Mouse (Mus musculus) myocyte (in vitro differentiated cells): ENCODE data around the gene Fign. TPM values are rescaled to one million over a fixed set of nuclear protein-coding genes. Genes with fewer than 3 reads are reported as not detected.

ENCODE experiments used
- H3K27me3 ChIP-seq: one replicate; pipeline ENCODE4 v1.6.1; 2011; ENCODE audit not compliant: control insufficient read depth, insufficient read depth, insufficient read length
- H3K36me3 ChIP-seq: one replicate; pipeline ENCODE4 v1.6.1; 2011; ENCODE audit not compliant: control insufficient read depth, insufficient read depth
- H3K4me2 ChIP-seq: one replicate; pipeline ENCODE4 v1.6.1; 2011; ENCODE audit warnings: low read depth, control low read depth
- H3K4me3 ChIP-seq: one replicate; pipeline ENCODE4 v1.5.1; 2011; ENCODE audit warnings: mild to moderate bottlenecking, control low read depth, moderate library complexity
- H3K79me2 ChIP-seq: one replicate; pipeline ENCODE4 v1.6.1; 2011; ENCODE audit not compliant: control insufficient read depth, insufficient read depth
- H3ac ChIP-seq: one replicate; pipeline ENCODE4 v1.6.1; 2011; ENCODE audit not compliant: control insufficient read depth, insufficient read length
- CEBPB ChIP-seq: IDR thresholded peaks from 2 replicates; pipeline ENCODE4 v1.6.1; 2011; ENCODE audit warnings: mild to moderate bottlenecking, moderate library complexity; ENCODE audit not compliant: poor library complexity, insufficient read depth, severe bottlenecking
- E2F4 ChIP-seq: IDR thresholded peaks from one replicate; pipeline ENCODE4 v1.6.1; 2011; ENCODE audit warnings: mild to moderate bottlenecking, control low read depth, moderate library complexity; ENCODE audit not compliant: insufficient read depth
- MAX ChIP-seq: IDR thresholded peaks from one replicate; pipeline ENCODE4 v1.6.1; 2011; ENCODE audit warnings: low read depth, mild to moderate bottlenecking, control low read depth
- MYOD1 ChIP-seq, 3 experiments: IDR thresholded peaks; one replicate each; pipeline ENCODE4 v1.6.1; 2011; ENCODE audit warnings: control low read depth in 2 of 3, low read depth in 2 of 3, mild to moderate bottlenecking in 2 of 3, moderate library complexity in 1 of 3; ENCODE audit not compliant: insufficient read length in 2 of 3, control insufficient read depth in 1 of 3
- MYOG ChIP-seq, 3 experiments: IDR thresholded peaks; one replicate each; pipeline ENCODE4 v1.6.1; 2011; ENCODE audit warnings: control low read depth in 2 of 3, low read depth in 2 of 3, mild to moderate bottlenecking in 2 of 3; ENCODE audit not compliant: insufficient read length in 2 of 3, control insufficient read depth in 1 of 3, insufficient read depth in 1 of 3
- POLR2A ChIP-seq: IDR thresholded peaks from one replicate; pipeline ENCODE4 v1.6.1; 2011; ENCODE audit warnings: low read depth, mild to moderate bottlenecking, control low read depth, moderate library complexity; ENCODE audit not compliant: insufficient read length
- POLR2AphosphoS2 ChIP-seq: IDR thresholded peaks from one replicate; pipeline ENCODE4 v1.6.1; 2011; ENCODE audit warnings: low read depth, control low read depth; ENCODE audit not compliant: insufficient read length
- REST ChIP-seq: IDR thresholded peaks from one replicate; pipeline ENCODE4 v1.6.1; 2011; ENCODE audit warnings: mild to moderate bottlenecking, control low read depth, moderate library complexity; ENCODE audit not compliant: insufficient read depth, insufficient read length
- SRF ChIP-seq: IDR thresholded peaks from one replicate; pipeline ENCODE4 v1.6.1; 2011; ENCODE audit warnings: low read depth; ENCODE audit not compliant: control insufficient read depth, insufficient read length
- TCF12 ChIP-seq: IDR thresholded peaks from one replicate; pipeline ENCODE4 v1.6.1; 2011; ENCODE audit warnings: mild to moderate bottlenecking, control low read depth; ENCODE audit not compliant: poor library complexity, insufficient read depth, severe bottlenecking
- TCF3 ChIP-seq: IDR thresholded peaks from one replicate; pipeline ENCODE4 v1.6.1; 2011; ENCODE audit warnings: low read depth, control low read depth; ENCODE audit not compliant: insufficient read length
- USF1 ChIP-seq: IDR thresholded peaks from one replicate; pipeline ENCODE4 v1.6.1; 2011; ENCODE audit warnings: low read depth, mild to moderate bottlenecking, control low read depth, moderate library complexity
- polyA plus RNA-seq: library from polyadenylated mRNA; unstranded; fragments of >200 nt; fragmentation: generic; extraction: Trizol; gene quantifications from one replicate; pipeline ENCODE4 v1.2.1, GENCODE M21; 2012; ENCODE audit warnings: missing spikeins

The Fign gene
- polyA plus RNA-seq, 1 experiment = 0.01 TPM

DNA sequence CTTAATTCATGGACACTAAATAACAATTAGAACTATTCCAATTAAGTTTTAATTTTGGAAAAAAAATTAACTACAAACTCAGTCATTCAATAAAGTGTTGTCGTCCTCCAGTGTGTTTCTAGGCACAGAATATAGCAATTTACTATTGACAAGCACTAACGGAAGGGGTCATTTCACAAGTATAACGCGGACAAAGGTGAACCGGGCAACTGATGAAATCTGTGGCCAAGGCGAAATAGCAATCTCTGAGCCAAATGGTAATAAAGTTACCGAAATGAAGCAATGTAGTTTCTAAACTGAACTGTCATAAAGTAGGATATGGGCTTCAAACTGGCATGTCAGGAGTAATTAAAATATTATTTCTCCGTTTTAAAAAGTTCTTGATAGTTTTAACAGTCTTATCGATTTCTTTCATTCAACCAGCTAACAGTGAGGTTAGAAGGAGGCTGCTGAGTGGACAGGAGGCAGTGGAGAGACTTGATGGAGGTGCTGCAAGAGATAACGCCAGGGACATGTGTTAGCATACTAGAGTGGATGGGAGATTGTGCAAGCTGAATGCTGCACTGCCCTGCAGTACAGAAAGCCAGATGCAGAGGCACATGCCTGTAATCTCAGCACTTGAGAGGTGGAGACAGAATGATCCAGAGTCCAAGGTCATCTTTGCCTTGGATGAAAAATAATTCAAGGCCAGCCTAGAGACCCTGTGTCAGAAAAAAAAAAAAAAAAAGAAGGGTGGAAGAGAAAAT is 27.7 kb downstream of the Fign start:
- H3K27me3 ChIP-seq = no peaks in the 10 kb centered on the region
- no peak overlapping the region for H3K4me2 ChIP-seq
- no peak overlapping the region for H3K4me3 ChIP-seq
- H3K79me2 ChIP-seq = no peaks in the 10 kb centered on the region
- no peak overlapping the region for H3ac ChIP-seq
- TF ChIP-seq POLR2AphosphoS2 (no peak), TCF3 (no peak), SRF (no peak), POLR2A (no peak), MYOD1 (IDR thresholded peaks at IDR 0.05; ENCODE audit: control insufficient read depth in 1 of 3, insufficient read length in 2 of 3, low read depth in 2 of 3) (no peak), E2F4 (no peak), TCF12 (no peak), MAX (no peak), CEBPB (no peak), USF1 (no peak), REST (no peak), MYOG (IDR thresholded peaks at IDR 0.05; ENCODE audit: control insufficient read depth in 1 of 3, insufficient read depth in 1 of 3, insufficient read length in 2 of 3, low read depth in 2 of 3) (no peak)
- no peaks in the 10 kb centered on the region for H3K36me3 ChIP-seq

GRCm38 (mm10) chr2:64065511-64065910 is 32.3 kb downstream of the Fign start:
- no peak for TF ChIP-seq E2F4
- no peak for TF ChIP-seq POLR2AphosphoS2
- no peak for TF ChIP-seq USF1
- no peak for TF ChIP-seq REST
- TF ChIP-seq SRF = no peak
- no peak for TF ChIP-seq MYOD1 (IDR thresholded peaks at IDR 0.05; ENCODE audit: control insufficient read depth in 1 of 3, insufficient read length in 2 of 3, low read depth in 2 of 3)
- no peaks in the 10 kb centered on the region for H3K36me3 ChIP-seq
- no peak overlapping the region for H3ac ChIP-seq
- no peak overlapping the region for H3K4me3 ChIP-seq
- no peaks in the 10 kb centered on the region for H3K27me3 ChIP-seq
- H3K79me2 ChIP-seq = no peaks in the 10 kb centered on the region
- H3K4me2 ChIP-seq = no peak overlapping the region

GRCm38 (mm10) chr2:64059477-64059876 is 38.4 kb downstream of the Fign start:
- Histone ChIP-seq H3K4me3 (no peak overlapping the region), H3K4me2 (no peak overlapping the region), H3K36me3 (no peaks in the 10 kb centered on the region), H3ac (no peak overlapping the region), H3K79me2 (no peaks in the 10 kb centered on the region), H3K27me3 (no peaks in the 10 kb centered on the region)
- TF ChIP-seq REST (no peak), TCF12 (no peak), MYOD1 (IDR thresholded peaks at IDR 0.05; ENCODE audit: control insufficient read depth in 1 of 3, insufficient read length in 2 of 3, low read depth in 2 of 3) (no peak), E2F4 (no peak), MAX (no peak), POLR2AphosphoS2 (no peak), CEBPB (no peak), USF1 (no peak), TCF3 (no peak)

- Histone ChIP-seq H3K79me2 (no peaks in the 10 kb centered on the region), H3K36me3 (no peaks in the 10 kb centered on the region), H3K4me3 (no peak overlapping the region), H3K27me3 (no peaks in the 10 kb centered on the region), H3K4me2 (no peak overlapping the region), H3ac (no peak overlapping the region)
- TF ChIP-seq E2F4 (no peak), TCF12 (no peak), MYOD1 (IDR thresholded peaks at IDR 0.05; ENCODE audit: control insufficient read depth in 1 of 3, insufficient read length in 2 of 3, low read depth in 2 of 3) (no peak), REST (no peak), CEBPB (no peak), MAX (no peak), POLR2AphosphoS2 (no peak), SRF (no peak), MYOG (IDR thresholded peaks at IDR 0.05; ENCODE audit: control insufficient read depth in 1 of 3, insufficient read depth in 1 of 3, insufficient read length in 2 of 3, low read depth in 2 of 3) (no peak), TCF3 (no peak)
Observed at GRCm38 (mm10) chr2:64048142-64048541, 49.7 kb downstream of the Fign start.

DNA sequence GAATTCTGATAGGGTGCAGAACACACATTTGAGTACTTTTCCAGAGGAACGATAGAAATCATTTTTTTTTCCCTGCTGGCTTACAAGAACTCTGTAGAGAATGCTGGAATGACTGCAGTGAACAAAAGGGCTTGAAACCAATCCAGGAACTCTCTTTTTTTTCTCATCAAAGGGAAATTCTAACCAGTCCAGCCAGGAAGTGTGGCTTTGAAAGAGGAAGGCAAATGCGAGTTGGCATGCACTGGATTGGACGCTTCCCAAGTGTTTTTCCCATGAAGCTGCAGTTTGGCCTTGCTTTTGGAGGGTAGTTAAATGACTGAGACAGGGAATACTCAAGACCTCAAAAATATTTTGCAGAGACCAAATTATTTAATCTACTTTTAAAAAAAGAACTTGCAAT is 54.7 kb downstream of the Fign start:
- Histone ChIP-seq H3K79me2 (no peaks in the 10 kb centered on the region), H3K27me3 (no peaks in the 10 kb centered on the region), H3ac (no peak overlapping the region), H3K4me3 (no peak overlapping the region), H3K36me3 (no peaks in the 10 kb centered on the region), H3K4me2 (no peak overlapping the region)
- TF ChIP-seq MYOG (IDR thresholded peaks at IDR 0.05; ENCODE audit: control insufficient read depth in 1 of 3, insufficient read depth in 1 of 3, insufficient read length in 2 of 3, low read depth in 2 of 3) = no peak
- TF ChIP-seq MYOD1 (IDR thresholded peaks at IDR 0.05; ENCODE audit: control insufficient read depth in 1 of 3, insufficient read length in 2 of 3, low read depth in 2 of 3) = no peak
- TF ChIP-seq TCF12 = no peak
- no peak for TF ChIP-seq SRF
